Mouse (Mus musculus) midbrain, embryonic 12.5 days (tissue): ENCODE measurements around the gene Fsip1. TPM values are rescaled to one million over a fixed set of nuclear protein-coding genes. Genes with fewer than 3 reads are reported as not detected.

ENCODE experiments used
- ATAC-seq: fragments of 200-750 bp; cut with Nextera tagmentation; 2 replicates; pipeline ENCODE4 v1.8.0; 2017; ENCODE audit warnings: low read depth, moderate TSS enrichment, moderate library complexity; ENCODE audit not compliant: low FRiP score
- H3K27ac ChIP-seq: fragments of 300-500 bp; sonication (generic); replicated peaks from 2 replicates; pipeline ENCODE4 v1.5.1; 2016; ENCODE audit warnings: mild to moderate bottlenecking
- H3K27me3 ChIP-seq: fragments of 300-500 bp; sonication (generic); 2 replicates; pipeline ENCODE4 v1.6.1; 2016; ENCODE audit warnings: mild to moderate bottlenecking
- H3K36me3 ChIP-seq: fragments of 300-500 bp; sonication (generic); 2 replicates; pipeline ENCODE4 v1.6.1; 2016
- H3K4me1 ChIP-seq: fragments of 300-500 bp; sonication (generic); 2 replicates; pipeline ENCODE4 v1.6.1; 2016
- H3K4me2 ChIP-seq: fragments of 300-500 bp; sonication (generic); replicated peaks from 2 replicates; pipeline ENCODE4 v1.6.1; 2016; ENCODE audit warnings: mild to moderate bottlenecking, moderate library complexity
- H3K4me3 ChIP-seq: fragments of 300-500 bp; sonication (generic); 2 replicates; pipeline ENCODE4 v1.5.1; 2016; ENCODE audit warnings: mild to moderate bottlenecking
- H3K9ac ChIP-seq: fragments of 300-500 bp; sonication (generic); replicated peaks from 2 replicates; pipeline ENCODE4 v1.6.1; 2016; ENCODE audit warnings: mild to moderate bottlenecking, moderate library complexity
- H3K9me3 ChIP-seq: fragments of 300-500 bp; sonication (generic); 2 replicates; pipeline ENCODE4 v1.6.1; 2016; ENCODE audit warnings: mild to moderate bottlenecking
- WGBS: fragments of 180-500 bp; shearing (Covaris S2); methylation state at CpG from one replicate; pipeline ENCODE4 v1.1.7; 2016; 5-methylcytosine and 5-hydroxymethylcytosine counted together
- polyA plus RNA-seq: library from polyadenylated mRNA; unstranded; fragments of >200 nt; fragmentation: Nextera tagmentation; extraction: Ambion mirVana; gene quantifications from 2 replicates; pipeline ENCODE4 v1.2.1, GENCODE M21; 2016

Fsip1 gene
- polyA plus RNA-seq, 1 experiment from 2014 or later = 1.6 TPM

DNA sequence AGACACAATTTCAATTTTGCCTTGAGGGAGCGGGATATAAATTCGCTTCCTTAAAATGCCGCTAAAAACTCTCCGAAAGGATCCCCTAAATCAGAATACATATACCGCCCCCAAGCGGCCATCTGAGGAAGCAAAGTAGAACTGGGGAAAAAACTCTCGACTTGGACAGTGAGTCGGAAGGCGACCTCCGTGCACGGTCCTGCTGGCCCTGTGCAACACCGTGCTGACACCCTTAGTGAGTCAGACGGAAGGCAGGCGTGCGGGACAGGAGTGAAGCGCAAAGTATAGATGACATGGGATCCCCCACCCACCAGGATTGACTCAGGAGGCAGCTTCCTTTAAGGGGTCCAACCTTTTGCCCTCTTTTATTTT lies 145.7 kb downstream of the Fsip1 start:
- under 1% methylated on average over 16 of the region's 16 CpGs for WGBS
- Histone ChIP-seq H3K27ac (no peak overlapping the region), H3K4me3 (peak overlapping the region; percentile 51), H3K9me3 (no peaks in the 10 kb centered on the region), H3K27me3 (peaks cover 47% of the 10 kb centered on the region), H3K4me2 (peak overlapping the region; percentile 95), H3K4me1 (peaks cover 34% of the 10 kb centered on the region), H3K9ac (peak overlapping the region; percentile 56), H3K36me3 (no peaks in the 10 kb centered on the region)
- ATAC-seq = peak; percentile 82

DNA sequence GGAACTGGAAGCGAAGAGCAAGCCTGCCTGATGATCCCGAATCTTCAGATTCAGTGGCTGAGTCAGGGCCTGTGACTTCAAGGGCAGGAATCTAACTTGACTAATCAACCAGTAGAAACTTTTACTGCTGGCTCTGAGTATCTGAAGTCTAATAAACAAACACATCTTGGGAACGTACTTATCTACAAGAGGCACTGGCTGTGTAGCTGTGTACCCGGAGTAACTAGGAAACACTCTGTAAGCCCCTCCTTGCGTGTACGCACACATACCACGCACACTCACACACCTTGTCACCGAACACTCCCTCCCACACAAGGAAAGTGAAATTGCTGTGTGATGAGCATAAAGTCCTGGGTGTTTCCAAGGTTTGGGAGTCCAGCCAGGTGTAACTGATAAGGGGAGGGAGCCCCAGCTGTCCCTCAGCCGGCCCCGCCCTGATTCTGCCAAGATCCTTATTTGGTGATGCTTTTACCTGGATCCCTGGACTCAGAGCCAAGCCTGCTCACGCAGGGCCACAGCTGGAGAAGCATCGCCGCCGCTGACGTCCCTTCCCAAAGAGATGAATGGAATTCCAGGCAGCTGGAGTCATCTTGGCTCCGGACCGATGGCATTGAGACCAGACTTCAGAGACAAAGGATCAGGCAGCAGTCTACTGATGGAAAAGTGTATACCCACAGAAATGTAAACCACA lies 146.4 kb downstream of the Fsip1 start:
- no peak overlapping the region for H3K27ac ChIP-seq
- no peaks in the 10 kb centered on the region for H3K36me3 ChIP-seq
- no peaks in the 10 kb centered on the region for H3K9me3 ChIP-seq
- peaks cover 52% of the 10 kb centered on the region for H3K27me3 ChIP-seq
- 35% methylated on average over 17 of the region's 17 CpGs for WGBS
- peak overlapping the region; percentile 95 for H3K4me2 ChIP-seq
- peak overlapping the region; percentile 51 for H3K4me3 ChIP-seq
- H3K9ac ChIP-seq = peak overlapping the region; percentile 7; the same call in 1 of the 2 replicates
- peak; percentile 38; the same call in 1 of the 2 replicates for ATAC-seq
- H3K4me1 ChIP-seq = peaks cover 31% of the 10 kb centered on the region

DNA sequence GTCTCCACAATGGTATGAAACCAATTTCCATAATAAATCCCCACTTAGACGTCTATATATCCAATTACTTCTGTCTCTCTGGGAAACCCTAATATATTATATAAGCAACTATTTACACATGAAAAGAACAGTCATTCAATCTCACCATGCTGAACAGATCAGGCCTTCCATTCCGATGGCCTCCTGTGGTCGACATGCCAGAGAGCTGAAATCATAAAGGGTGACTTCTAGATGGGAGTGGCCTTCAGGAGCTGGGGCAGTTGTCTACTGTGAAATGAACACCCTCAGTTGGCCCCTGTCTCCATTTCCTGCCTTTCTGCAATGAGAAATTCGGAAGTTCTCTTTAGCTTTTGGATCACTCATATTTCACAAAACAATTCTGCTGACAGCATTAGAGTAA lies 154.6 kb downstream of the Fsip1 start:
- no peak overlapping the region for H3K4me2 ChIP-seq
- ATAC-seq = no peak
- no peaks in the 10 kb centered on the region for H3K4me1 ChIP-seq
- WGBS = 51% methylated on average over 4 of the region's 4 CpGs
- no peaks in the 10 kb centered on the region for H3K36me3 ChIP-seq
- no peak overlapping the region for H3K27ac ChIP-seq
- H3K4me3 ChIP-seq = no peak overlapping the region
- H3K9me3 ChIP-seq = no peaks in the 10 kb centered on the region
- H3K27me3 ChIP-seq = peaks cover 7% of the 10 kb centered on the region; the same call in 1 of the 2 replicates
- no peak overlapping the region for H3K9ac ChIP-seq

DNA sequence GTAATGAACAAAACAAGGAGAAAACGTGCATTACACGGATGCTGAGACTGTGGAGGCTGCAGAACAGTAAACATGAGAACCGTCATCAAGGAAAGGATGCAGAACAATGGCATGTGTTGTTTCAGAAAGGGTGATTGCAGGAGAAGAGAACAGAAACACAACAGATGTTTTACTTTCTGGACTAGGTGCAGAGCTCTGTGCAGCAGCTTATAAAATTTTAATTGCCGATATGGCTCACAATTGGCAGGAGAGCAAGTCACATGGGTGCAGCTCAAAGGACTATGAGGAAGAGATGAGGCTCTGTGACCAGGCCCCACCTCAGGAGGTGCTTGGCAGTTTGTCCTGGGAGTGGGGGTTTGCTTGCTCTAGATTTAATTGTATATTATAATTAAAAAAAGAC lies 157.7 kb downstream of the Fsip1 start:
- H3K27me3 ChIP-seq = no peaks in the 10 kb centered on the region
- no peak overlapping the region for H3K27ac ChIP-seq
- no peaks in the 10 kb centered on the region for H3K4me1 ChIP-seq
- H3K36me3 ChIP-seq = no peaks in the 10 kb centered on the region
- no peak for ATAC-seq
- H3K4me2 ChIP-seq = no peak overlapping the region
- no peak overlapping the region for H3K4me3 ChIP-seq
- no peaks in the 10 kb centered on the region for H3K9me3 ChIP-seq
- H3K9ac ChIP-seq = no peak overlapping the region
- WGBS = 88% methylated on average over 4 of the region's 4 CpGs

DNA sequence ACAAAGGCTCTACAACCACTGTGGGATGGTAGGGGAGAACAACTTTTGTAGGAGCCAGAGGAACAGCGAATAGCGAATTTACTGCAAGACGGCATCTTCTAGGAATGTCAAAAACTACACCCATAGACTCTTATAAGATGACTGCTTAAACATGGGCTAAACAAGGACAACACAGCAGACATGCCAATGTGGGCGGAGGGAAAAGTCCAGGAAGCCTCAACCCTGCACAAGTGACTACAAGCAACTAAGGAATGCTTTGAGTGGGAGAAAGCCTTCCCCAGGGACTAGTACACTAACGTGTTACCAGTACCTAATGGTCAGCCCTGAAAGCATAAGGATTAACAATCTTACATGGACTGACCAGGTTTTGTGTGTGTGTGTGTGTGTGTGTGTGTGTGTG lies 165.5 kb downstream of the Fsip1 start:
- Histone ChIP-seq H3K27me3 (no peaks in the 10 kb centered on the region), H3K4me1 (no peaks in the 10 kb centered on the region), H3K36me3 (no peaks in the 10 kb centered on the region), H3K9ac (no peak overlapping the region), H3K4me3 (no peak overlapping the region), H3K27ac (no peak overlapping the region), H3K9me3 (no peaks in the 10 kb centered on the region), H3K4me2 (no peak overlapping the region)
- no peak for ATAC-seq
- WGBS = 90% methylated on average over 5 of the region's 5 CpGs

DNA sequence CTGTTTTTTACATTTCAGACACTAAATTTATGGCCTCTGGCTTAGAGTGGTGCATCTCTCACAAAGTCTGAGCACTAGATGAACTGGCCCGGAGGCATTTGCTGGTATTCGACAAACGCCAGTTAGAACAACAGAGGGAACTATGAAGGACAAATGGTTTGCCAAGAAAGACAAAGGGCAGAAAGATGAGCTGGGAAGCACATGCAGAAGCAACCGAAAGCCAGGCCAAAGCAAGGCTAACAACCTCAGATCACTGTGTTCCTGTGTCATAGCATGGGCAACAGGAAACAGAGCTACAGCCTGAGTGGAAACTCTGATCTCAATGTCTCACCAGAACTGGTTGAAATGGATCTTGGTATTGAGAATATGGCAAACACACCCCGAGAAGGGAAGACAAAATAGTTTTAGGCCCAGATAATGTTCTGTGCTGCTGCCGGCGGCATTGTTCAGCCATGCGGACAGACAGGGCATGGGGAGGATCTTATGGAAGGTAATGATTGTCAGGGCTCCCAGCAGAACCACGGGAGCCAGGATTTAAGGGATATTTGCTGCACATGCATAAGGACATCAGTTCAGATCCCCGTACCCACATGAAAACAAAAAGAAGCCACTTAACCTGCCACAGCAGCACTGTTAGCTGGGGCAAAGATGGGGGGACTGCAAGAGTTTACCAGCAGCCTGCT lies 169.6 kb downstream of the Fsip1 start:
- no peak overlapping the region for H3K9ac ChIP-seq
- no peaks in the 10 kb centered on the region for H3K4me1 ChIP-seq
- no peak overlapping the region for H3K4me3 ChIP-seq
- no peaks in the 10 kb centered on the region for H3K27me3 ChIP-seq
- no peak overlapping the region for H3K4me2 ChIP-seq
- H3K27ac ChIP-seq = no peak overlapping the region
- WGBS = 86% methylated on average over 10 of the region's 10 CpGs
- ATAC-seq = no peak
- H3K36me3 ChIP-seq = no peaks in the 10 kb centered on the region
- no peaks in the 10 kb centered on the region for H3K9me3 ChIP-seq

DNA sequence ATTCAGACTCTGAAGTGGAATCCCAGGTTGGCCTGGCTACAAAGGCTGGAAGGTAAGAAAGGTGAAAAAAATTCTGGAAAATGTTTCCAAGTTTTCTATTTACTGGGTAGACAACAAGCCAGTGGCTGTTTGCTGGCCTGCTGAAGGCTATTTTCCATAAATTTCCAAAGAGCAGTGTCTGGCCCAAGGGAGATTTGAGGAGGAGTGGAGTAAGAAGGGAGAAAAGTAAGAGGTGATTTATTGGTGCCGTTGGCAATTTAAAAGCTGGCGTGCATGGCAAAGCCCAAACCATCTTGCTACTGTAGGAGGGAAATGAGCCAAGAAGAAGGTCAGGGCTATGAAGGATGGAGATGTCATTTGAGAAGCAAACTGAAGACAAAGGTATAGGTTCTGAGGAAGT lies 171.1 kb downstream of the Fsip1 start:
- ATAC-seq = no peak
- H3K27ac ChIP-seq = no peak overlapping the region
- H3K9ac ChIP-seq = no peak overlapping the region
- H3K36me3 ChIP-seq = no peaks in the 10 kb centered on the region
- H3K4me1 ChIP-seq = no peaks in the 10 kb centered on the region
- no peaks in the 10 kb centered on the region for H3K27me3 ChIP-seq
- 98% methylated on average over 2 of the region's 2 CpGs for WGBS
- H3K4me2 ChIP-seq = no peak overlapping the region
- no peak overlapping the region for H3K4me3 ChIP-seq
- no peaks in the 10 kb centered on the region for H3K9me3 ChIP-seq

DNA sequence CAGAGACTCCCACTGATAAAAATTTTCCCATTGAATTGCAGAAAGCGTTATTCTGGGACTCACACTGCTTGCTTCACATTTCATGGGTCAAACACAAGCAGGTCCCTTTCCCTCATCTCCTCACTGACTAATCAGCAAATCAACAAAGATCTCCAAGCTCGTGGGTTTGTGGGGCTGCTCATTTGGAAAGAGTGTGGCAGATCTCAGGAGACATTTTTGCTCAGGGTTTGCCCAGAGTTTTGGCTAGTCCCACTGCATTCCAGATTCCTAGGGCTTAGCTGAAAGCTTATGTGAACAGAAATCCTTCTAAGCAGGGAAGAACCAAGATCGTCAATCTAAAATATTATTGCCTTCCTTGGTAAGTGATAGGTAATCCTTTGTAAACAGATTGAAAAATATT lies 172.1 kb downstream of the Fsip1 start:
- Histone ChIP-seq H3K27ac (no peak overlapping the region), H3K9me3 (no peaks in the 10 kb centered on the region), H3K9ac (no peak overlapping the region), H3K4me3 (no peak overlapping the region), H3K27me3 (no peaks in the 10 kb centered on the region), H3K4me1 (no peaks in the 10 kb centered on the region), H3K36me3 (no peaks in the 10 kb centered on the region), H3K4me2 (no peak overlapping the region)
- no peak for ATAC-seq
- 79% methylated on average over 3 of the region's 3 CpGs for WGBS

DNA sequence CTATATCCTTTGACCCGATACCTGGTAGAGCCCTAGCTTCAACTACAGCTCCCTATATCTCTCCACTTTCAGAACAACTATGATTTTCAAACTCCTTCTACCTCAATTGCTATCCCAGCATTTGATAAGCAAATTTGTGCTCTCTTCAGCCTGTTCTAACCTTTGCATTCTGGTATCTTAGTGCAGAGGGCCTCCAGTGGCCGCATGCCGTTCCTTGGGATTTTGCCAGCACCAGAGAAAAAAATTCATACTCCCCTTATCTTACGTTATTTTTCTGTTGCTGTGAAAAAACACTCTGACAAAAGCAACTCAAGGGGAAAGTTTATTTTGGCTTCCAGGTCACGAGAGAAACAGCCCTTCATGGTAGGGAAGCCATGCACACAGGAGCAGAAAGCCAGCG lies 173.1 kb downstream of the Fsip1 start:
- Histone ChIP-seq H3K27ac (no peak overlapping the region), H3K9me3 (no peaks in the 10 kb centered on the region), H3K4me1 (no peaks in the 10 kb centered on the region), H3K4me3 (no peak overlapping the region), H3K9ac (no peak overlapping the region), H3K4me2 (no peak overlapping the region), H3K27me3 (no peaks in the 10 kb centered on the region), H3K36me3 (no peaks in the 10 kb centered on the region)
- 85% methylated on average over 6 of the region's 6 CpGs for WGBS
- no peak for ATAC-seq

DNA sequence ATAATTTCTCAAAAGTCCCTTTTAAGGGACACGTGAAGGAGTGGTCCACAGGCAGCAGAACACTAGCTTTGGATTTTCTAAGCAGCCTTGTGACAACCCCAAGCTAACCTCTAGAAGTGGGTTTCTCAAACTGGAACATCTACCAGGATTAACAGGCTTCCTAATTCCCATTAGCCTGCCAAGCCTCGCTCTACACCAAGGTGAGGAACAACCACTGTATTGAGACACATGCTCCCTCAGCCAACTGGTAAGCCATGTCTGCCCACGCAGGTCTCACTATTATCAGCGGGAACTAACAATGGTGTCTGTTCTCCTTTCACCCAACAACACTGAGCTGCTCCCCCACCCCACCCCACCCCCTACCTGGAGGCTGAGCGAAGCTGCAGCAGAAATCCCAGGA lies 175.2 kb downstream of the Fsip1 start:
- WGBS = 77% methylated on average over 5 of the region's 5 CpGs
- Histone ChIP-seq H3K4me3 (no peak overlapping the region), H3K27ac (no peak overlapping the region), H3K27me3 (no peaks in the 10 kb centered on the region), H3K9ac (no peak overlapping the region), H3K36me3 (no peaks in the 10 kb centered on the region), H3K4me2 (no peak overlapping the region), H3K4me1 (no peaks in the 10 kb centered on the region), H3K9me3 (no peaks in the 10 kb centered on the region)
- no peak for ATAC-seq
